Mouse (Mus musculus) brain, embryonic 14.5 days (tissue): ENCODE data around the gene Sec31a. TPM values are rescaled to one million over a fixed set of nuclear protein-coding genes. Genes with fewer than 3 reads are reported as not detected.

Experiments
- DNase-seq: peaks from one replicate; pipeline ENCODE4 v3.0.0-alpha.2; 2011; ENCODE audit warnings: low read depth
- CTCF ChIP-seq: fragments of 200-500 bp; IDR thresholded peaks from 2 replicates; pipeline ENCODE4 v1.5.1; 2012; ENCODE audit warnings: inconsistent platforms, mild to moderate bottlenecking, moderate library complexity, borderline replicate concordance; ENCODE audit not compliant: insufficient read depth, insufficient read length; ENCODE audit errors: extremely low read depth
- POLR2A ChIP-seq: fragments of 200-500 bp; IDR thresholded peaks from 2 replicates; pipeline ENCODE4 v1.6.1; 2012; ENCODE audit warnings: mild to moderate bottlenecking, inconsistent platforms, borderline replicate concordance; ENCODE audit not compliant: poor library complexity, insufficient read depth, insufficient read length, severe bottlenecking; ENCODE audit errors: extremely low read depth
- polyA plus RNA-seq: library from polyadenylated mRNA; depleted of rRNA; stranded (reverse); fragments of >200 nt; gene quantifications from 2 replicates; pipeline ENCODE4 v1.2.3, GENCODE M21; 2012

Sec31a gene
- polyA plus RNA-seq, 1 experiment: 171 TPM

GRCm38 (mm10) chr5:100368527-100368926 is 47.5 kb downstream of the Sec31a start:
- no peak for TF ChIP-seq POLR2A
- DNase-seq: no peak

GRCm38 (mm10) chr5:100367051-100367450 is 49.0 kb downstream of the Sec31a start:
- no peak for DNase-seq
- no peak for TF ChIP-seq CTCF
- TF ChIP-seq POLR2A: no peak

- TF ChIP-seq CTCF: no peak
- no peak for TF ChIP-seq POLR2A
- no peak for DNase-seq
Measured at GRCm38 (mm10) chr5:100360296-100360695, 55.7 kb downstream of the Sec31a start.

GRCm38 (mm10) chr5:100358334-100358733 is 57.7 kb downstream of the Sec31a start:
- no peak for DNase-seq
- no peak for TF ChIP-seq CTCF
- no peak for TF ChIP-seq POLR2A

- TF ChIP-seq CTCF: no peak
- no peak for TF ChIP-seq POLR2A
- no peak for DNase-seq
Measured at GRCm38 (mm10) chr5:100354644-100355043, 61.4 kb downstream of the Sec31a start.

- TF ChIP-seq POLR2A (no peak), CTCF (no peak)
- no peak for DNase-seq
Measured at GRCm38 (mm10) chr5:100352986-100353848, 62.8 kb downstream of the Sec31a start.

- DNase-seq: no peak
- no peak for TF ChIP-seq CTCF
- no peak for TF ChIP-seq POLR2A
Measured at GRCm38 (mm10) chr5:100350907-100351456, 65.1 kb downstream of the Sec31a start.

GRCm38 (mm10) chr5:100349287-100350215 is 66.5 kb downstream of the Sec31a start:
- peak; percentile 88 for DNase-seq
- TF ChIP-seq CTCF (no peak), POLR2A (no peak)

- no peak for DNase-seq
- no peak for TF ChIP-seq POLR2A
- peak; percentile 43; the same call in 1 of the 2 replicates for TF ChIP-seq CTCF
Measured at GRCm38 (mm10) chr5:100345118-100345517, 70.9 kb downstream of the Sec31a start.

GRCm38 (mm10) chr5:100343087-100343486 is 72.9 kb downstream of the Sec31a start:
- DNase-seq: no peak
- no peak for TF ChIP-seq CTCF
- no peak for TF ChIP-seq POLR2A

GRCm38 (mm10) chr5:100342422-100342821 is 73.6 kb downstream of the Sec31a start:
- no peak for DNase-seq
- no peak for TF ChIP-seq CTCF
- no peak for TF ChIP-seq POLR2A
